Mouse (Mus musculus): ENCODE data around the gene Gm16181. TPM values are rescaled to one million over a fixed set of nuclear protein-coding genes. Genes with fewer than 3 reads are reported as not detected.

The Gm16181 gene
- under 1 TPM in 1 of 2 experiments, not detected in 1; 0.75 TPM for total RNA-seq (2023)

GRCm38 (mm10) chr17:35220156-35220952 lies at the start of gene Gm16181:
Gm16181 (plus strand) TSS chr17:35220834.

GRCm38 (mm10) chr17:35175968-35176367 lies 44.7 kb upstream of the Gm16181 start, which contains the start of gene Aif1:
Aif1 (minus strand) TSS chr17:35176068.

GRCm38 (mm10) chr17:35187959-35188610 lies 32.5 kb upstream of the Gm16181 start, which contains the start of gene Lst1:
Lst1 (minus strand) TSS chr17:35188439.

DNA sequence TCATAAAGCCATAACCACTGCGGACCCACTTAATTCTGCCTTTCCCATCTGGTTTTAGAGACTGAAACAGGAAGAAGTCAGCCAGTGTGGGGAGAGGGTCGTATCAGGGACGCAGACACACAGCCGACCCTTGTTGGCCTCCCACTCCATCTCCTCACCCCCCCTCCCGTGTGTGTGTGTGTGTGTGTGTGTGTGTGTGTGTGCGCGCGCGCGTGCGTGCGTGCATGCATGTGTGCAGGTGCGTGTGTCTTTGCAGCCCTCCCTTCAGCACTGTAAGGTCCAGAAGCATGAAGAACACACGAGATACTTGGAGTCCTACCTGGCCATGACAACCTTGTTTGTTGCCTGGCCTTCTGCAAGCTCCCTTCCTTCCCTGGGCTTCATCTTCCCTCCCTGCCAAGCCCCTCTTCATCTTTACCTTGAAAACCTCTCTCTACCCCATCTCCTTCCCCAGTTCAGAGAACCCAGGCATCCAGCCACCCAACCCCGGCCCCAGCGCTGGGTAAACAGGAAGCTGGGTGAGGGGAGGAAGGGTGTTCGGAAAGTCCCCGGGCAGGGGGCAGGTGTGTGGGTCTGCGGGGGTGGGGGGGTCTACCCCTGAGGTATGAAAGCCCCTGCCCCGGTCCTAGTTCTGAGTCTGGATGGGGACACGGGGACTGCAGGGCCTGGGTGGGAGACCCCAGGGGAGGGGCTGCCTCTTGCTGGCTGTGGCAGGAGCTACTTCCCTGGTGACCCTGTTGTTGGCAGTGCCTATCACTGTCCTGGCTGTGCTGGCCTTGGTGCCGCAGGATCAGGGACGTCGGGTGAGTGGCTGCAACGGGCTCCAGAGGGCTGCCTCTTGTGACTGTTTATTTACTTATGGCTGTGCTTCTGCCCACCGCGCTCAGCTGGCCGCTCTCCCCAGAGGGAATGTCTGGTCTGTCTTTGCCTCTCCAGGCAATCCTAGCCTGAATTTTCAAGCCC lies 26.5 kb upstream of the Gm16181 start, which contains the start of gene Ltb:
TSS of gene Ltb (plus strand) at position 559 of the 963 bp plus-strand sequence.

DNA sequence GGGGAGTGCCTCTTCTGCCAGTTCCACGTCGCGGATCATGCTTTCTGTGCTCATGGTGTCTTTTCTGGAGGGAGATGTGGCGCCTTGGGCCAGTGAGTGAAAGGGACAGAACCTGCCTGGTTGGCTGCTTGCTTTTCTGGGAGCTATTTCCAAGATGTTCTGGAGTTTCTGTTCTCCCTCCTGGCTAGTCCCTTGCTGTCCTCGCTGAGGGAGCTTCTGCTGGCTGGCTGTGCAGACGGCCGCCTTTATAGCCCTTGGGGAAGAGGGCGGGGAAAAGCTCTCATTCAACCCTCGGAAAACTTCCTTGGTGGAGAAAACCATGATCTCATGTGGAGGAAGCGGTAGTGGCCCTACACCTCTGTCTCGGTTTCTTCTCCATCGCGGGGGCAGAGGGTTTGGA lies 18.8 kb upstream of the Gm16181 start, which contains the start of gene Tnf:
TSS of gene Tnf (minus strand) at position 221 of the 400 bp plus-strand sequence.

DNA sequence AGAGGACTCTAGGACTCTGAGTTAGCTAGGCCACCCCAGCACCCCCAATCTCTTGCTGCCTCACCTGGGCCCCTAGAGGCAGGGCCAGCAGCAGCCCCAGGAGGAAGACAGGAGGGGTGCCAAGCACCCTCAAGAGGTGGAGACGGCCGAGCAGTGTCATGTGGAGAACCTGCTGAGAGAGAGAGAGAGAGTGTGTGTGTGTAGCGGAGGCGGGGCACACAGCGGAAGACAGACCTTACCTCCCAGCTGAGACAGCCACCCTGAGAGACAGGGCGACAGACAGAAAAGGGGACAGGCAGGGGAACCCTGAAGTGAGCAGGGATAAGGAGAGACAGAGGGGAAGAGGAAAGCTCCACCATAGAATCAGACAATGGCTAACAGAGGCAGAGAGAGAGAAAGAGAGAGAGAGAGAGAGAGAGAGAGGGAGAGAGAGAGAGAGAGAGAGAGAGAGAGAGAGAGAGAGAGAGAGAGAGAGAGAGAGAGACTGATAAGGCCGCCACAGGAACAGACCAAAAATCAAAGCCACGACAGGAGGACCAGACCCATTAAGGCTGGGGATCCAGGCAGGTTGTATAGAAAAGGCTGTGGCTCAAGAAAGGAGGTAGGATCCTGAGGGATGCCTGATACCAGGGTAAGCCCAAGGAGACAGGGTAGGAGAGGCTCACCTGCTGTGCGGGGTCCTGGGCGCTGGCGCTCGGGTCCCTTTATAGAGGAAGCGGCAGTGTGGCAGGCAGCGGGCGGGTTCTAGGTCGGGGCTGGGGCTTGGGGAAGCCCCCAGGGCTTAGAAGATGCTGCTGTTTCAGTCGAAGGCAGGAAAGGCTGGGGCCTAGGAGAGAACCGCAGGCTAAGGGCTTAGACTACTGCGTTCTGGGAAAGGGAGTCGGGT lies 15.9 kb upstream of the Gm16181 start, which contains the start of gene Lta:
TSS of gene Lta (minus strand) at position 858 of the 886 bp plus-strand sequence.

DNA sequence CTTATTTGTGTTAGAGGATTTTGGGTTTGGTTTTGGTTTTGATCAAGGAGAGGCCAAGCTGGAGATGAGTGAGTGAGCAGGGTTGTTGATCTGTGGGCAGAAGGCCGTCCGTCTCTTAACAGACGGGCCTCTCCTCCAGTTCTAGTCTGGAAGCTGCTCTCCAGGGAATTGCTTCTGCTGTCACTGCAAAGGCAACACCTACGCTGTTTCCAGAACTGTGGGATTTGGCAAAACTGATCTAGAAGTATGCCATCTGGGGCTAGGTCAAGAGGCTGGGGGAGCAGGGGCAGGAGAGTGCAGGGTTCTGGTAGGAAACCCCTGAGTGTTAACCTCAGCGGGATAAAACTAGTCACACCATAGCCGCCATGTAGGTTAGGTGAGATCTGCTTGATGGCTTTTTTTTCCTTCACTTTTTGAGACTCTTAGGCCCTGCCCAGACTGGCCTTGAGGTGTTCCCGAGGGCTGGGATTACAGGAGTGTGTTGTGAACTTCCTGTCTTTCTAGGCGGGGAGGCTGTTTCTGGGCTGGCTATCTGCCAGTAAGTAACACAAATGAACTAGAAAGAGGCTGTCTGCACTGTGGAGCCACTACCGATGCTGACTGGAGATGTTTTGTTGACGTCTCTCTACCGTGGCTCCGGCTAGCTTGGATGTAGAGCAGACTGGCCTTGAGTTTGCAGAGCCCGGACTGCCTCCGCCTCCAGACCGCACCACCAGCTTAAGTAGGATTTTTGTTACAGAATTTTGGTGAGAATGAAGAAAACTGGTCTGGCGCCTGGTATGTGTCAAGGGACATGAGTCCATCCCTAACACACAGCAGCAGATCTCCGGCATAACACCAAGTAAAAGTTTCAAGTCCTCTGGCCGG lies 12.7 kb downstream of the Gm16181 start, which contains the start of gene Atp6v1g2:
TSS of gene Atp6v1g2 (plus strand) at position 547 of the 867 bp plus-strand sequence.

GRCm38 (mm10) chr17:35235614-35236389 lies 15.2 kb downstream of the Gm16181 start, which contains the start of gene Nfkbil1:
Nfkbil1 (minus strand) TSS chr17:35235792.

GRCm38 (mm10) chr17:35241305-35242014 lies 20.8 kb downstream of the Gm16181 start, which contains the start of gene Ddx39b:
Ddx39b (plus strand) TSS chr17:35241746.

DNA sequence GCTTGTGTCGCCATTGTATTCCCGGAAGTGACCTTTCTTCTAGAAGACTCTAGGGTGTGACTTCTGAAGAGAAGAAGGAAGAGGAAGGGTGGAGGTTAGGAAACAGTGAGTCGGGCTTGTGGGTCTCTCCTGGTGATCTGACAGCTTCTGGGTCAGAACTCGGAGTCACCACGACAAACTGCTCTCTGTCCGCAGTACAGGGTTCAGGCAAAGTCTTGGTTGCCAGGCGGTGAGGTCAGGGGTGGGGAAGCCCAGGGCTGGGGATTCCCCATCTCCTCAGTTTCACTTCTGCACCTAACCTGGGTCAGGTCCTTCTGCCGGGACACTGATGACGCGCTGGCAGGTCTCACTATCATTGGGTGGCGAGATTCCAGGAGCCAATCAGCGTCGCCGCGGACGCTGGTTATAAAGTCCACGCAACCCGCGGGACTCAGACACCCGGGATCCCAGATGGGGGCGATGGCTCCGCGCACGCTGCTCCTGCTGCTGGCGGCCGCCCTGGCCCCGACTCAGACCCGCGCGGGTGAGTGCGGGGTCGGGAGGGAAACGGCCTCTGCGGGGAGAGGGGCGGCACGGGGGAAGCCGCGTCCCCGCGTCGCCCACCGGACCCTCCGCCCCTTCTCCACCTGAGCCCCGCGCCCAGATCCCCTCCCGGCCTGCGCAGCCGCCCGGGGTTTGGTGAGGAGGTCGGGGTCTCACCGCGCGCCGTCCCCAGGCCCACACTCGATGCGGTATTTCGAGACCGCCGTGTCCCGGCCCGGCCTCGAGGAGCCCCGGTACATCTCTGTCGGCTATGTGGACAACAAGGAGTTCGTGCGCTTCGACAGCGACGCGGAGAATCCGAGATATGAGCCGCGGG lies 42.3 kb downstream of the Gm16181 start, which contains the start of gene H2-D1:
TSS of gene H2-D1 (plus strand) at position 67 of the 859 bp plus-strand sequence.

Other genes with a start within 250 kb of the Gm16181 start
- 10 to 100 TPM; 14.6 to 41.1 TPM for gene Hspa1a, start 248.7 kb upstream of the Gm16181 start, total RNA-seq (2023)
- gene Hspa1l, start 248.1 kb upstream of the Gm16181 start, total RNA-seq (2023): not detected
- gene Lsm2, start 239.0 kb upstream of the Gm16181 start, total RNA-seq (2023): 10 to 100 TPM; 29.9 to 39.2 TPM
- gene Vars, start 219.8 kb upstream of the Gm16181 start, total RNA-seq (2023): 10 to 100 TPM; 61.3 to 70.3 TPM
- not detected for gene Vwa7, start 204.3 kb upstream of the Gm16181 start, total RNA-seq (2023)
- under 1 TPM; 0.82 to 0.84 TPM for gene Sapcd1, start 192.8 kb upstream of the Gm16181 start, total RNA-seq (2023)
- 1 to 10 TPM; 6.7 to 8.8 TPM for gene Msh5, start 174.1 kb upstream of the Gm16181 start, total RNA-seq (2023)
- 100 to 1,000 TPM; 271 to 302 TPM for gene Clic1, start 170.9 kb upstream of the Gm16181 start, total RNA-seq (2023)
- gene Ddah2, start 161.8 kb upstream of the Gm16181 start, total RNA-seq (2023): 1 to 10 TPM; 3.4 to 4.6 TPM
- not detected for gene Ly6g6c, start 155.4 kb upstream of the Gm16181 start, total RNA-seq (2023)
- under 1 TPM; 0.64 to 0.93 TPM for gene Mpig6b, start 154.7 kb upstream of the Gm16181 start, total RNA-seq (2023)
- not detected for gene Ly6g6e, start 143.9 kb upstream of the Gm16181 start, total RNA-seq (2023)
- not detected for gene Ly6g6d, start 142.8 kb upstream of the Gm16181 start, total RNA-seq (2023)
- under 1 TPM; 0.31 to 0.55 TPM for gene Ly6g6f, start 135.2 kb upstream of the Gm16181 start, total RNA-seq (2023)
- 10 to 100 TPM; 48.8 to 54.6 TPM for gene Abhd16a, start 131.6 kb upstream of the Gm16181 start, total RNA-seq (2023)
- gene Ly6g5c, start 112.6 kb upstream of the Gm16181 start, total RNA-seq (2023): not detected
- 10 to 100 TPM; 15.2 to 16.0 TPM for gene Ly6g5b, start 105.4 kb upstream of the Gm16181 start, total RNA-seq (2023)
- gene Gpank1, start 99.4 kb upstream of the Gm16181 start, total RNA-seq (2023): 10 to 100 TPM; 25.6 to 26.4 TPM
- gene Csnk2b, start 98.8 kb upstream of the Gm16181 start, total RNA-seq (2023): 100 to 1,000 TPM; 171 to 190 TPM
- 10 to 100 TPM; 17.0 to 23.1 TPM for gene D17H6S53E, start 94.5 kb upstream of the Gm16181 start, total RNA-seq (2023)
- gene Apom, start 88.8 kb upstream of the Gm16181 start, total RNA-seq (2023): not detected
- 100 to 1,000 TPM; 245 to 298 TPM for gene Bag6, start 85.7 kb upstream of the Gm16181 start, total RNA-seq (2023)
- gene Prrc2a, start 55.9 kb upstream of the Gm16181 start, total RNA-seq (2023): 100 to 1,000 TPM; 187 TPM
- gene Aif1, start 44.8 kb upstream of the Gm16181 start, total RNA-seq (2023): 10 to 100 TPM; 15.4 to 17.4 TPM
- gene Lst1, start 32.4 kb upstream of the Gm16181 start, total RNA-seq (2023): 100 to 1,000 TPM; 614 to 632 TPM
- 10 to 100 TPM; 89.3 to 97.8 TPM for gene Ltb, start 26.4 kb upstream of the Gm16181 start, total RNA-seq (2023)
- gene Tnf, start 18.8 kb upstream of the Gm16181 start, total RNA-seq (2023): 10 to 100 TPM; 62.5 to 72.6 TPM
- under 1 TPM in 1 of 2 experiments, not detected in 1; 0.26 TPM for gene Lta, start 15.5 kb upstream of the Gm16181 start, total RNA-seq (2023)
- 1 to 10 TPM; 2.2 to 3.4 TPM for gene Atp6v1g2, start 12.8 kb downstream of the Gm16181 start, total RNA-seq (2023)
- 10 to 100 TPM; 21.5 to 22.1 TPM for gene Nfkbil1, start 15.0 kb downstream of the Gm16181 start, total RNA-seq (2023)
- gene Ddx39b, start 20.9 kb downstream of the Gm16181 start, total RNA-seq (2023): 100 to 1,000 TPM; 206 to 207 TPM
- 1,000 to 10,000 TPM; 1,338 to 1,458 TPM for gene H2-D1, start 41.9 kb downstream of the Gm16181 start, total RNA-seq (2023)
- 1 to 10 TPM; 5.6 to 6.6 TPM for gene H2-Q1, start 99.6 kb downstream of the Gm16181 start, total RNA-seq (2023)
- 1 to 10 TPM; 6.4 to 7.1 TPM for gene H2-Q2, start 121.4 kb downstream of the Gm16181 start, total RNA-seq (2023)
- 10 to 100 TPM; 62.2 to 73.9 TPM for gene H2-Q4, start 158.8 kb downstream of the Gm16181 start, total RNA-seq (2023)
- 10 to 100 TPM; 12.6 to 13.8 TPM for gene H2-Q6, start 204.0 kb downstream of the Gm16181 start, total RNA-seq (2023)
- gene H2-Q7, start 218.3 kb downstream of the Gm16181 start, total RNA-seq (2023): 10 to 100 TPM; 10.5 to 17.7 TPM
- gene H2-Q10, start 249.3 kb downstream of the Gm16181 start, total RNA-seq (2023): 10 to 100 TPM; 43.6 to 57.4 TPM